Mouse (Mus musculus) G1E (cell line): ENCODE data around the gene Fam189a1. TPM values are rescaled to one million over a fixed set of nuclear protein-coding genes. Genes with fewer than 3 reads are reported as not detected.

Experiments used
- ATAC-seq: 2 replicates; pipeline ENCODE4 v1.8.0; 2016; ENCODE audit warnings: mild to moderate bottlenecking; ENCODE audit not compliant: insufficient number of reproducible peaks, poor library complexity, low FRiP score, severe bottlenecking; ENCODE audit errors: extremely low read depth
- DNase-seq: peaks from one replicate; pipeline ENCODE4 v3.0.0; 2012; ENCODE audit warnings: low spot score
- H3K27me3 ChIP-seq: 2 replicates; pipeline ENCODE4 v1.6.1; 2012; ENCODE audit warnings: mild to moderate bottlenecking, low read length, inconsistent platforms; ENCODE audit not compliant: insufficient read depth
- H3K36me3 ChIP-seq: replicated peaks from 2 replicates; pipeline ENCODE3; 2012; ENCODE audit warnings: mild to moderate bottlenecking, inconsistent platforms
- H3K4me1 ChIP-seq: 2 replicates; pipeline ENCODE4 v1.6.1; 2012; ENCODE audit warnings: low read depth, low read length, inconsistent platforms, mixed read lengths; ENCODE audit not compliant: insufficient read depth
- H3K4me3 ChIP-seq: 2 replicates; pipeline ENCODE4 v1.5.1; 2012; ENCODE audit warnings: low read depth, mild to moderate bottlenecking, inconsistent platforms, low read length, moderate library complexity, mixed read lengths
- H3K9me3 ChIP-seq: replicated peaks from 2 replicates; pipeline ENCODE4 v1.6.1; 2012; ENCODE audit warnings: inconsistent platforms
- CTCF ChIP-seq: IDR thresholded peaks from 2 replicates; pipeline ENCODE4 v1.5.1; 2012; ENCODE audit warnings: low read depth, low read length, inconsistent platforms, mixed read lengths
- GATA1 ChIP-seq: IDR thresholded peaks from 2 replicates; pipeline ENCODE4 v1.6.1; 2012; ENCODE audit warnings: borderline replicate concordance, low read length, inconsistent platforms, mixed read lengths
- GATA2 ChIP-seq: IDR thresholded peaks from 2 replicates; pipeline ENCODE4 v1.6.1; 2012; ENCODE audit warnings: low read depth, low read length, inconsistent platforms, borderline replicate concordance
- POLR2AphosphoS5 ChIP-seq: IDR thresholded peaks from 2 replicates; pipeline ENCODE4 v1.6.1; 2012; ENCODE audit warnings: low read depth, low read length, inconsistent platforms; ENCODE audit not compliant: insufficient replicate concordance
- TAL1 ChIP-seq: conservative IDR thresholded peaks from 2 replicates; pipeline ENCODE4 v1.6.1; 2012; ENCODE audit warnings: low read depth, low read length, inconsistent platforms, mixed read lengths
- polyA plus RNA-seq: library from polyadenylated mRNA; stranded (reverse); fragments of >175 nt; gene quantifications from 2 replicates; pipeline ENCODE4 v1.2.3, GENCODE M21; 2012
- total RNA-seq, 2 experiments: library from RNA; stranded (forward) in 1 of 2; stranded (reverse) in 1 of 2; fragments of 200-1000 nt in 1 of 2; fragments of >200 nt in 1 of 2; fragmentation: Nextera tagmentation in 1 of 2; gene quantifications; 2 replicates each; pipeline ENCODE4 v1.2.3; 2014 to 2017

Fam189a1 gene
- total and polyA plus RNA-seq, 3 experiments = 0.16 TPM; not detected in 2

DNA sequence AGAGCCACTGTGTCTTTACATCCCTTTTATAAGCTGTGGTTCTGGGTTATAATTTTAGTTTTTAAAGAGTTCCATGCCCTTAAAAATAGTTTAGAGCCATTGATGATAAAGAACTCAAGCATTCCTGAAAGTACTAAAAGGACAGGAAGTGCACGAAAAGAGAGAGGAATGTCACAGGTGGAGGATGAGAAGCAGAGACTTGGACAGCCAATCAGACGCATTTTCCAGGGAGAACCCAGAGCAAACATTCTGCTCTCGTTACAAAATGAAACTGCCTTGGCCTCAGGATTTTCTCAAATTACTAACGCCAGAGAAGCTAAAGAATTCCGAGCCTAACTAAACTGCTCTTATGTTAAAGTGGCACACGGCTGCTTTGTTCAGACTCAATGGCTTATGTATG, 197.3 kb downstream of the Fam189a1 start:
- H3K36me3 ChIP-seq = no peaks in the 10 kb centered on the region
- TF ChIP-seq GATA2 (no peak), GATA1 (no peak), POLR2AphosphoS5 (no peak), CTCF (no peak), TAL1 (no peak)
- no peak overlapping the region for H3K4me3 ChIP-seq
- H3K4me1 ChIP-seq = no peaks in the 10 kb centered on the region
- no peaks in the 10 kb centered on the region for H3K27me3 ChIP-seq
- H3K9me3 ChIP-seq = no peaks in the 10 kb centered on the region
- DNase-seq (no peak), ATAC-seq (no peak)

GRCm38 (mm10) chr7:64952181-64952580, 204.2 kb downstream of the Fam189a1 start:
- Histone ChIP-seq H3K36me3 (no peaks in the 10 kb centered on the region), H3K9me3 (no peaks in the 10 kb centered on the region), H3K4me3 (no peak overlapping the region), H3K4me1 (no peaks in the 10 kb centered on the region), H3K27me3 (no peaks in the 10 kb centered on the region)
- no peak for TF ChIP-seq GATA2
- no peak for TF ChIP-seq POLR2AphosphoS5
- no peak for TF ChIP-seq GATA1
- DNase-seq = no peak
- ATAC-seq = no peak

GRCm38 (mm10) chr7:64950771-64951099, 205.6 kb downstream of the Fam189a1 start:
- TF ChIP-seq GATA2 = no peak
- TF ChIP-seq POLR2AphosphoS5 = no peak
- TF ChIP-seq CTCF = no peak
- no peak for TF ChIP-seq TAL1
- TF ChIP-seq GATA1 = no peak
- H3K4me3 ChIP-seq = no peak overlapping the region
- no peak for ATAC-seq
- H3K4me1 ChIP-seq = no peaks in the 10 kb centered on the region
- H3K36me3 ChIP-seq = no peaks in the 10 kb centered on the region
- H3K27me3 ChIP-seq = no peaks in the 10 kb centered on the region
- H3K9me3 ChIP-seq = no peaks in the 10 kb centered on the region
- no peak for DNase-seq

GRCm38 (mm10) chr7:64949910-64950770, 206.2 kb downstream of the Fam189a1 start:
- Histone ChIP-seq H3K4me1 (no peaks in the 10 kb centered on the region), H3K9me3 (no peaks in the 10 kb centered on the region), H3K27me3 (no peaks in the 10 kb centered on the region), H3K4me3 (no peak overlapping the region), H3K36me3 (no peaks in the 10 kb centered on the region)
- DNase-seq (no peak), ATAC-seq (no peak)
- TF ChIP-seq GATA1 (no peak), CTCF (0 out of 2 replicates have a peak, but pooled peaks have one; percentile 15)

DNA sequence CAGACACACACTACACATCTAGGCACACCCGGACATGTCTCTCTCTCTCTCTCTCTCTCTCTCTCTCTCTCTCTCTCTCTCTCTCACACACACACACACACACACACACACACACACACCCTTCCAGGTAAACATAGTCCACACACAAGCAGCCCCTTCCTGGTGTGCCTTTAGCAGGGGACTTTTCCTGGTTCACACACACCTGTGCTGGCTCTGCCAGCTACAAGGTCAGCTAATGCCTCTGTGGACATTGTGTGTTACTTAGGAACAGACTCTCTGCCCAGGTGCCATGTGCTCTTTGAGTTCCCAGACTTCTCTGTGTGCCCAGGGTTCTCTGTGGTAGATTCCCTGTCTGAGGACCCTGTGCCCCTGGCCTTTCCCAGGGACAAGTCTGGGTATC, 206.9 kb downstream of the Fam189a1 start:
- Histone ChIP-seq H3K27me3 (no peaks in the 10 kb centered on the region), H3K36me3 (no peaks in the 10 kb centered on the region), H3K4me3 (no peak overlapping the region), H3K4me1 (no peaks in the 10 kb centered on the region), H3K9me3 (no peaks in the 10 kb centered on the region)
- TF ChIP-seq POLR2AphosphoS5 (no peak), GATA2 (no peak), CTCF (no peak), GATA1 (no peak), TAL1 (no peak)
- DNase-seq (no peak), ATAC-seq (no peak)

DNA sequence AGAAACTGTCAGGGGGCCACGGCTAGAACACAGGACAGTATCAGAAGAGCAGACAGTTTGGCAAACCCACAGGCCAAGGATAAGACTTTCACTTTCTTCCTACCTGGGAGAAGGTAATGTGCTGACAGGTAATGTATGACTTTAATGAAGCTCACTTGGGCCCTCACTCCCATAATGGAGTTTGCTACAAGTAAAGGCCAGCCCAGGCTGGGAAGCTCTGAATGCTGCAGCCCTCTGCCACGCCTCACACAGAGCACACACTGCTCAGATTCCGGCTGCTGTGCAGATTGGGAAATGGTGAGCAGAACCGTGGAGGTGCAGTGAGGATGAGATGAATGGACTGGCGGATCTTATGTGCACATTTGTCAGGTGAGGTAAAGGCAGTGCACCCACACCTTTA, 211.7 kb downstream of the Fam189a1 start:
- ATAC-seq (no peak), DNase-seq (no peak)
- H3K4me3 ChIP-seq = no peak overlapping the region
- TF ChIP-seq POLR2AphosphoS5 (no peak), CTCF (no peak), GATA1 (no peak), GATA2 (no peak), TAL1 (no peak)
- no peaks in the 10 kb centered on the region for H3K4me1 ChIP-seq
- H3K36me3 ChIP-seq = no peaks in the 10 kb centered on the region
- no peaks in the 10 kb centered on the region for H3K9me3 ChIP-seq
- H3K27me3 ChIP-seq = no peaks in the 10 kb centered on the region
